Mouse (Mus musculus): ENCODE measurements around the gene Fthl17f.
"Not testable (repeated sequence)": the region's sequence is repeated elsewhere in the genome, so short reads cannot be mapped to it uniquely, and the experiment has no call there.

Fthl17f gene

GRCm38 (mm10) chrX:9062715-9063114, at the start of gene Fthl17f:
Gene Fthl17f, plus strand, starts transcription at chrX:9063015.
- in situ Hi-C loops (cut with MboI, MseI): not testable (repeated sequence)

- in situ Hi-C loops (cut with MboI, MseI): no loop called here
These were observed 46.7 kb upstream of the Fthl17f start for GRCm38 (mm10) chrX:9016079-9016478.

- in situ Hi-C loops (cut with MboI, MseI): no loop called here
These were observed 43.3 kb upstream of the Fthl17f start for GRCm38 (mm10) chrX:9019481-9019880.

GRCm38 (mm10) chrX:9033193-9033592, 29.6 kb upstream of the Fthl17f start, which contains the start of gene Fthl17e:
Gene Fthl17e, plus strand, starts transcription at chrX:9033493.
- in situ Hi-C loops (cut with MboI, MseI): not testable (repeated sequence)

- in situ Hi-C loops (cut with MboI, MseI): loop anchor here (10.0 kb wide), 1 partner anchor 67 kb away; the partner anchor contains the start of gene Fthl17c
These were observed 21.2 kb upstream of the Fthl17f start for GRCm38 (mm10) chrX:9041611-9042010.

- in situ Hi-C loops (cut with MboI, MseI): not testable (repeated sequence)
These were observed 1.9 kb upstream of the Fthl17f start for GRCm38 (mm10) chrX:9060952-9061351.

- in situ Hi-C loops (cut with MboI, MseI): no loop called here
These were observed 714 bp upstream of the Fthl17f start for GRCm38 (mm10) chrX:9062101-9062500.

GRCm38 (mm10) chrX:9077699-9078098, 14.9 kb downstream of the Fthl17f start:
- in situ Hi-C loops (cut with MboI, MseI): not testable (repeated sequence)

GRCm38 (mm10) chrX:9095066-9095465, 32.3 kb downstream of the Fthl17f start:
- in situ Hi-C loops (cut with MboI, MseI): not testable (repeated sequence)

GRCm38 (mm10) chrX:9104262-9104661, 41.4 kb downstream of the Fthl17f start, which contains the start of gene 4930402K13Rik:
Gene 4930402K13Rik, plus strand, starts transcription at chrX:9104562.
- in situ Hi-C loops (cut with MboI, MseI): no loop called here

- in situ Hi-C loops (cut with MboI, MseI): no loop called here
These were observed 47.6 kb downstream of the Fthl17f start for GRCm38 (mm10) chrX:9110381-9110780.
